Mouse (Mus musculus): ENCODE data around the gene Pitpnm2. TPM values are rescaled to one million over a fixed set of nuclear protein-coding genes. Genes with fewer than 3 reads are reported as not detected.
"Not testable (repeated sequence)": the region's sequence is repeated elsewhere in the genome, so short reads cannot be mapped to it uniquely, and the experiment has no call there.

Pitpnm2 gene
- 17.3 and 19.8 TPM in 2 replicates for polyA plus RNA-seq (2012; rRNA removed)

GRCm38 (mm10) chr5:124249614-124250591 is at the start of gene Pitpnm2:
TSS of gene Pitpnm2 (minus strand) at chr5:124249760.
- Histone ChIP-seq H3K27me3 (replicated peaks; ENCODE audit: control insufficient read depth, insufficient read depth, low read length) (no peaks in the 10 kb centered on the region), H3K36me3 (ENCODE audit: control insufficient read depth, insufficient read depth, low read length) (no peaks in the 10 kb centered on the region), H3K4me1 (ENCODE audit: control insufficient read depth, insufficient read depth, low read length) (peaks cover 4% of the 10 kb centered on the region; the same call in 1 of the 2 replicates), H3K4me3 (ENCODE audit: insufficient read depth, low read depth, low read length) (peak within 1 kb of the TSS; percentile 53), H3K27ac (ENCODE audit: insufficient read depth, low read depth, low read length) (peak within 1 kb of the TSS; percentile 64)
- TF ChIP-seq CTCF (conservative IDR thresholded peaks at IDR 0.05; ENCODE audit: insufficient read depth, insufficient read length, low read depth, low read length) (no peak), POLR2A (IDR thresholded peaks at IDR 0.05; ENCODE audit: low read depth, low read length) (no peak)
- DNase-seq: peak; percentile 52
- 5% methylated on average over 89 of the region's 90 CpGs for WGBS

DNA sequence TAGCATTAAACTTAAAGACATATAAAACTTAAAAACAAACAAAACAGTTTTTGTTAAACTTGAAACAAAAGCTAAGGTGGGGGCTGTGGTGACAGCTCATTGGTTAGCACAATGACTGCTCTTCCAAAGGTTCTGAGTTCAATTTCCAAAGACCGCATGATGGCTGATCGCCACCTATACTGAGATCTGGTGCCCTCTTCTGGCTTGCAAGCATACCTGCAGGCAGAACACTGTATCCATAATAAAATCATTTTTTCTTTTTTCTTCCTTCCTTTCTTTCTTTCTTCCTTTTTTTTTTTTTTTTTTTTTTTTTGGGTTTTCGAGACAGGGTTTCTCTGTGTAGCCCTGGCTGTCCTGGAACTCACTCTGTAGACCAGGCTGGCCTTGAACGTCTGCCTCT is 49.7 kb upstream of the Pitpnm2 start:
- H3K27me3 ChIP-seq (replicated peaks; ENCODE audit: control insufficient read depth, insufficient read depth, low read length); H3K36me3 ChIP-seq (ENCODE audit: control insufficient read depth, insufficient read depth, low read length); H3K27ac ChIP-seq (ENCODE audit: insufficient read depth, low read depth, low read length); H3K4me3 ChIP-seq (ENCODE audit: insufficient read depth, low read depth, low read length); H3K4me1 ChIP-seq (ENCODE audit: control insufficient read depth, insufficient read depth, low read length): not testable (repeated sequence)
- 50% methylated on average over 3 of the region's 4 CpGs for WGBS
- peak; percentile 2 for DNase-seq
- TF ChIP-seq CTCF (conservative IDR thresholded peaks at IDR 0.05; ENCODE audit: insufficient read depth, insufficient read length, low read depth, low read length): peak; percentile 69

DNA sequence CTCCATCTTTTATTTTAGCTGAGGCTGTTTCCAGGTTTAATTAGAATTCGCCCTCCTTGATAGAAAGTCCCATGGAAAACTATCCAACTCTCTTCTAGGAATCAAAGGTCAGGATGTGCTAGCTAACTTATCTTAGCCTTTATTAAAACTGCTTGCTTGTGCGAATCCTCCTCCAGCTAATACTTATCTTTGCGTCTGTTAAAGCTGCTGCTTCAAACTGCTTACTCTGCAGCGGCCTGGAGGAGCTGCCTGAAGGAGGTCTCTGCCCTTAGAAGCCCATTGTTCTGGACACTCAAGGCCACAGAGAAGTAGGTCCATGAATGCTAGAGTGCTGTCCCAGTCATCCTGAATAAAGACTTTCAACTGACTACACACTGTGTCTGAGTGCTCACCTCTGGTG is 46.9 kb upstream of the Pitpnm2 start:
- Histone ChIP-seq H3K27me3 (replicated peaks; ENCODE audit: control insufficient read depth, insufficient read depth, low read length) (no peaks in the 10 kb centered on the region; the same call in 1 of the 2 replicates), H3K4me1 (ENCODE audit: control insufficient read depth, insufficient read depth, low read length) (no peaks in the 10 kb centered on the region), H3K4me3 (ENCODE audit: insufficient read depth, low read depth, low read length) (no peak overlapping the region), H3K36me3 (ENCODE audit: control insufficient read depth, insufficient read depth, low read length) (no peaks in the 10 kb centered on the region; the same call in 1 of the 2 replicates), H3K27ac (ENCODE audit: insufficient read depth, low read depth, low read length) (no peak overlapping the region)
- no peak for DNase-seq
- WGBS: 73% methylated on average over 4 of the region's 4 CpGs
- TF ChIP-seq POLR2A (IDR thresholded peaks at IDR 0.05; ENCODE audit: low read depth, low read length): no peak
- TF ChIP-seq CTCF (conservative IDR thresholded peaks at IDR 0.05; ENCODE audit: insufficient read depth, insufficient read length, low read depth, low read length): no peak

- H3K36me3 ChIP-seq (ENCODE audit: control insufficient read depth, insufficient read depth, low read length): no peaks in the 10 kb centered on the region; the same call in 1 of the 2 replicates
- H3K27ac ChIP-seq (ENCODE audit: insufficient read depth, low read depth, low read length): no peak overlapping the region
- H3K27me3 ChIP-seq (replicated peaks; ENCODE audit: control insufficient read depth, insufficient read depth, low read length): no peaks in the 10 kb centered on the region
- H3K4me1 ChIP-seq (ENCODE audit: control insufficient read depth, insufficient read depth, low read length): no peaks in the 10 kb centered on the region
- WGBS: 95% methylated on average over 5 of the region's 5 CpGs
- no peak overlapping the region for H3K4me3 ChIP-seq (ENCODE audit: insufficient read depth, low read depth, low read length)
- TF ChIP-seq POLR2A (IDR thresholded peaks at IDR 0.05; ENCODE audit: low read depth, low read length): no peak
- TF ChIP-seq CTCF (conservative IDR thresholded peaks at IDR 0.05; ENCODE audit: insufficient read depth, insufficient read length, low read depth, low read length): no peak
- no peak for DNase-seq
These were observed 44.4 kb upstream of the Pitpnm2 start for GRCm38 (mm10) chr5:124293967-124294366.

DNA sequence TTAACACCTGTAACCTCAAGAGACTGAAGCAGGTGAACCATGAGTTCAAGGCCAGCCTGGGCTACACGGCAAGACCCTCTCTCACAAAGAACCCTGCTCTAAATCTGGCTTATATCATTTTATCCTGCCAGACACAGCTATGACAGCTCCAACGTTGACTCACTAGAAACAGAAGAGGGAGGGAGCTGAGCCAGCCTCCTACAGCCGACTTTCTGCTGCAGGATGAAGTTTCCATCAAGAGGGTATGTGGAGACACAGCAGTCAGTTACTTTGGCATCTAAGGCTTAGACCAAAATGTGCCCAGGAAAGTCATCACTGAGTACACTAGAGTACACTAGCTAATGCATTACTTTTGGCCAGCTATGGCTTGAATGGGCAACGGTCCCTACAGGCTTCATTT is 40.7 kb upstream of the Pitpnm2 start:
- 94% methylated on average over 4 of the region's 4 CpGs for WGBS

GRCm38 (mm10) chr5:124287616-124288247 is 38.2 kb upstream of the Pitpnm2 start:
- no peak for DNase-seq
- H3K4me1 ChIP-seq (ENCODE audit: control insufficient read depth, insufficient read depth, low read length): no peaks in the 10 kb centered on the region
- no peak overlapping the region for H3K27ac ChIP-seq (ENCODE audit: insufficient read depth, low read depth, low read length)
- H3K27me3 ChIP-seq (replicated peaks; ENCODE audit: control insufficient read depth, insufficient read depth, low read length): no peaks in the 10 kb centered on the region
- WGBS: 97% methylated on average over 6 of the region's 6 CpGs
- TF ChIP-seq POLR2A (IDR thresholded peaks at IDR 0.05; ENCODE audit: low read depth, low read length): no peak
- 0 out of 2 replicates have a peak, but pooled peaks have one; percentile 5 for TF ChIP-seq CTCF (conservative IDR thresholded peaks at IDR 0.05; ENCODE audit: insufficient read depth, insufficient read length, low read depth, low read length)
- no peak overlapping the region for H3K4me3 ChIP-seq (ENCODE audit: insufficient read depth, low read depth, low read length)
- H3K36me3 ChIP-seq (ENCODE audit: control insufficient read depth, insufficient read depth, low read length): no peaks in the 10 kb centered on the region; the same call in 1 of the 2 replicates

More for the DNA sequence above, 40.7 kb upstream of the Pitpnm2 start:
- no peak for DNase-seq
- Histone ChIP-seq H3K4me3 (ENCODE audit: insufficient read depth, low read depth, low read length) (no peak overlapping the region), H3K36me3 (ENCODE audit: control insufficient read depth, insufficient read depth, low read length) (no peaks in the 10 kb centered on the region; the same call in 1 of the 2 replicates), H3K27me3 (replicated peaks; ENCODE audit: control insufficient read depth, insufficient read depth, low read length) (no peaks in the 10 kb centered on the region), H3K4me1 (ENCODE audit: control insufficient read depth, insufficient read depth, low read length) (no peaks in the 10 kb centered on the region), H3K27ac (ENCODE audit: insufficient read depth, low read depth, low read length) (no peak overlapping the region)
- TF ChIP-seq CTCF (conservative IDR thresholded peaks at IDR 0.05; ENCODE audit: insufficient read depth, insufficient read length, low read depth, low read length) (no peak), POLR2A (IDR thresholded peaks at IDR 0.05; ENCODE audit: low read depth, low read length) (no peak)

DNA sequence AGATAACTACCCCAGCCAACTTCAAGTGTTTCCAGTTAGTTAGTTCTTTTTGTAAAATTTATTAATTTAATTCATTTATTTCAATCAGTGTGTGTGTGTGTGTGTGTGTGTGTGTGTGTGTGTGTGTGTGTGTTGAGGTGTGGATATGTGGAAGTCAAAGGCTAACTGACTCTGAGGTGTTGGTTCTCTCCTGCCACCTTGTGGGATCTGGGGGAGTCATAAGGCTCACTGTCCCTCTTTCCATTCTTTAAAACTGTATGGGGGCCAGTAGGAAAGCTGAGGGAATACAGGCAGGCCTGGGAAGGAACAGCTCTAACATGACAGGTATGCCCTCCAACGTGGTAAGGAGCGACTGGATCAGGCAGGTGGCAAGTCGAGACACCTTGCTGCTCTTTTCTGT is 34.8 kb upstream of the Pitpnm2 start:
- 71% methylated on average over 3 of the region's 3 CpGs for WGBS
- TF ChIP-seq CTCF (conservative IDR thresholded peaks at IDR 0.05; ENCODE audit: insufficient read depth, insufficient read length, low read depth, low read length) (peak; percentile 56), POLR2A (IDR thresholded peaks at IDR 0.05; ENCODE audit: low read depth, low read length) (no peak)
- peak; percentile 26 for DNase-seq
- no peak overlapping the region for H3K27ac ChIP-seq (ENCODE audit: insufficient read depth, low read depth, low read length)
- H3K27me3 ChIP-seq (replicated peaks; ENCODE audit: control insufficient read depth, insufficient read depth, low read length): no peaks in the 10 kb centered on the region
- no peaks in the 10 kb centered on the region for H3K4me1 ChIP-seq (ENCODE audit: control insufficient read depth, insufficient read depth, low read length)
- no peak overlapping the region for H3K4me3 ChIP-seq (ENCODE audit: insufficient read depth, low read depth, low read length)
- no peaks in the 10 kb centered on the region; the same call in 1 of the 2 replicates for H3K36me3 ChIP-seq (ENCODE audit: control insufficient read depth, insufficient read depth, low read length)
